Mouse (Mus musculus) thymus, postnatal 10 days (tissue): ENCODE measurements at regions not wholly inside any gene's neighbourhood (a gene's known extent, or its start where the extent isn't known, plus 50 kb on each side); places are given as distances from the start of the nearest gene placed in this dataset.

ENCODE experiments used
- DNase-seq, 2 experiments: peaks; one replicate each; pipeline ENCODE4 v3.0.0; 2021; ENCODE audit warnings: low spot score in 2 of 2

GRCm38 (mm10) chr8:4411126-4411525, 81.7 kb upstream of the Cers4 start:
- no peak for DNase-seq

GRCm38 (mm10) chr8:4411836-4412235, 81.0 kb upstream of the Cers4 start:
- DNase-seq: no peak

- DNase-seq: peak in 1 of 2 experiments; percentile 23
These were observed 79.6 kb upstream of the Cers4 start for GRCm38 (mm10) chr8:4413206-4413605.

GRCm38 (mm10) chr8:4413764-4414163, 79.1 kb upstream of the Cers4 start:
- no peak for DNase-seq

GRCm38 (mm10) chr8:4417141-4417540, 75.7 kb upstream of the Cers4 start:
- no peak for DNase-seq

- no peak for DNase-seq
These were observed 59.7 kb upstream of the Cers4 start for GRCm38 (mm10) chr8:4433161-4433560.

GRCm38 (mm10) chr8:4436546-4436945, 56.3 kb upstream of the Cers4 start:
- DNase-seq: no peak
